8 mouse cellular contexts compared by ENCODE assay signal in the genomic region with DNA sequence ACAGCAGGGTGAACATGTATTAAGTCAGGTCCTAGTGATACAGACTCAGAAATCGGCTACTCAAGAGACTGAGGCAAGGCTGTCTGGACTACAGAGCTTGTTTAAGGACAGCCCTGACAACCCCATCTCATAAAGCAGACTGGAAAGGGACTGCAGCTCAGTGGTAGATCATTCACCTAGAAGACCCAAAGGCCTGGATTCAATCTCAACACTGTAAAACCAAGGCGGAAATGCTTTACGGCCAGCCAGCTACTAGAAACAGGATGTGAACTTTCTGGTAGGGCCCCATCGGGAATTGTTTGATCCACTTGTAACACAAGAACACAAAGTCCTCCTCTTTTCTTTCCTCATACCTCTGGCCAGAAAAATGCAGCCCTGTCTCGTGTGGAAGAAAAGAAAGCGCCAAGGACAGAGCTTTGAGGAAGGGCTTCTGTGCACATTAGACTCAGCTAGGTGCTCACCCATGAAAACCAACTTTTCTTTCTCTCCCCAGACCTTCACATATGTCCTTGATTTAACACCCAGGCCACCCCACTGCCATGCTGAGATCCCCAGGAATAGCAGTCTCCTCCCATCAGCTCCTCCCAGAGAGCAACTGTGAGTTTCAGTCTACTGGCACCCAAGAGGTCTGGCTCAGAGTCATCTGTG.
DNase-seq lines count a peak whose midpoint lies in the region; ATAC-seq and TF ChIP-seq lines count a peak whose summit lies in the region.

No protein-coding gene starts in this region.

- TF ChIP-seq RAD21 in MEL (IDR thresholded peaks at IDR 0.05; ENCODE audit: low read depth, low read length): no peak

- H3K9ac ChIP-seq in MEL (ENCODE audit: control insufficient read depth, low read depth, low read length, poor library complexity, severe bottlenecking): no peak overlapping the region
- no peak overlapping the region; the same call in 1 of the 2 replicates for H3K9ac ChIP-seq in heart, embryonic 11.5 days (ENCODE audit: low read depth, low read length)
- peak overlapping the region; percentile 34; the same call in 1 of the 2 replicates for H3K9ac ChIP-seq in kidney, embryonic 14.5 days (ENCODE audit: low read depth, low read length)

- no peaks in the 10 kb centered on the region for H3K27me3 ChIP-seq in MEL (ENCODE audit: control insufficient read depth in 1 of 2, insufficient read depth in 2 of 2, low read length in 2 of 2)
- no peaks in the 10 kb centered on the region for H3K27me3 ChIP-seq in heart, embryonic 11.5 days (ENCODE audit: control insufficient read depth, insufficient read depth, low read length)
- H3K27me3 ChIP-seq in kidney, embryonic 14.5 days (ENCODE audit: control insufficient read depth, insufficient read depth, low read length): no peaks in the 10 kb centered on the region

- H3K79me2 ChIP-seq in MEL (ENCODE audit: control insufficient read depth, insufficient read depth, low read length, poor library complexity): no peaks in the 10 kb centered on the region

- peak overlapping the region; percentile 17; the same call in 1 of the 2 replicates for H3K27ac ChIP-seq in MEL (ENCODE audit: control insufficient read depth, low read depth, low read length)
- H3K27ac ChIP-seq in heart, embryonic 11.5 days (ENCODE audit: low read depth, low read length): peak overlapping the region; percentile 80
- peak overlapping the region; percentile 95 for H3K27ac ChIP-seq in kidney, embryonic 14.5 days (ENCODE audit: low read depth, low read length)

- H3K9me3 ChIP-seq in MEL (replicated peaks; ENCODE audit: insufficient read depth, low read length): no peaks in the 10 kb centered on the region
- H3K9me3 ChIP-seq in heart, embryonic 11.5 days (replicated peaks; ENCODE audit: control insufficient read depth, low read length): no peaks in the 10 kb centered on the region
- H3K9me3 ChIP-seq in kidney, embryonic 14.5 days (ENCODE audit: control insufficient read depth, low read length): no peaks in the 10 kb centered on the region

- ATAC-seq in heart, embryonic 11.5 days (replicated peaks; ENCODE audit: insufficient number of reproducible peaks, low FRiP score, low TSS enrichment): 0 out of 2 replicates have a peak, but pooled peaks have one; percentile 27
- peak; percentile 12; the same call in 1 of the 2 replicates for ATAC-seq in kidney, embryonic 14.5 days (ENCODE audit: low FRiP score, low TSS enrichment)

- H3K4me1 ChIP-seq in MEL (ENCODE audit: control insufficient read depth in 1 of 2, insufficient read depth in 2 of 2, low read length in 2 of 2): peaks cover 34 to 47% of the 10 kb centered on the region in 2 experiments
- peaks cover 96% of the 10 kb centered on the region for H3K4me1 ChIP-seq in heart, embryonic 11.5 days (ENCODE audit: control insufficient read depth, insufficient read depth, low read length)
- peaks cover 93% of the 10 kb centered on the region for H3K4me1 ChIP-seq in kidney, embryonic 14.5 days (ENCODE audit: control insufficient read depth, insufficient read depth, low read length)

- WGBS in heart, embryonic 11.5 days (ENCODE audit: insufficient replicate concordance): 28% methylated on average over 6 of the region's 6 CpGs
- WGBS in kidney, embryonic 14.5 days: 6% methylated on average over 6 of the region's 6 CpGs

- 0 out of 2 replicates have a peak overlapping the region, but pooled peaks have one; percentile 2 for H3K4me2 ChIP-seq in heart, embryonic 11.5 days
- H3K4me2 ChIP-seq in kidney, embryonic 14.5 days (replicated peaks; ENCODE audit: low read depth, low read length): peak overlapping the region; percentile 19; the same call in 1 of the 2 replicates

- TF ChIP-seq POLR2A in MEL (IDR thresholded peaks at IDR 0.05; ENCODE audit: control insufficient read depth in 1 of 2, insufficient read depth in 1 of 2, low read depth in 1 of 2, low read length in 2 of 2, poor library complexity in 1 of 2): no peak

- DNase-seq in 3T3-L1 (ENCODE audit: low read depth, low spot score): peak; percentile 27
- DNase-seq in MEL (ENCODE audit: low read depth, low spot score): peak; percentile 23
- DNase-seq in lung, postnatal 4 days: peak; percentile 42 to 53
- no peak for DNase-seq in thymus, postnatal 4 days
- DNase-seq in thymus, adult 18-20 months: no peak
- DNase-seq in right cerebral cortex, adult 18-20 months: no peak

- no peak for TF ChIP-seq CTCF in MEL (IDR thresholded peaks at IDR 0.05 in 2 of 3, conservative IDR thresholded peaks at IDR 0.05 in 1 of 3; ENCODE audit: control insufficient read depth in 1 of 3, insufficient read depth in 1 of 3, low read depth in 2 of 3, low read length in 3 of 3, poor library complexity in 1 of 3, severe bottlenecking in 1 of 3)

- TF ChIP-seq EP300 in MEL (IDR thresholded peaks at IDR 0.05; ENCODE audit: low read depth in 1 of 2, low read length in 2 of 2): no peak

- no peak overlapping the region for H3K4me3 ChIP-seq in MEL (ENCODE audit: control insufficient read depth in 1 of 2, insufficient read depth in 1 of 2, low read depth in 2 of 2, low read length in 2 of 2)
- H3K4me3 ChIP-seq in heart, embryonic 11.5 days (ENCODE audit: low read depth, low read length): no peak overlapping the region
- H3K4me3 ChIP-seq in kidney, embryonic 14.5 days (ENCODE audit: low read length): no peak overlapping the region

- peaks cover 0 to 37% of the 10 kb centered on the region in 2 experiments; a peak in 2 of 4 replicates for H3K36me3 ChIP-seq in MEL (ENCODE audit: control insufficient read depth in 1 of 2, insufficient read depth in 2 of 2, low read length in 2 of 2)
- H3K36me3 ChIP-seq in heart, embryonic 11.5 days (ENCODE audit: control insufficient read depth, insufficient read depth, low read length): no peaks in the 10 kb centered on the region
- H3K36me3 ChIP-seq in kidney, embryonic 14.5 days (ENCODE audit: control insufficient read depth, insufficient read depth, low read length): no peaks in the 10 kb centered on the region

TF ChIP-seq in MEL, 35 proteins besides CTCF, POLR2A, EP300 and RAD21:
- no peak for TF ChIP-seq BHLHE40 (IDR thresholded peaks at IDR 0.05; ENCODE audit: borderline replicate concordance, low read depth, low read length)
- no peak for TF ChIP-seq HCFC1 (IDR thresholded peaks at IDR 0.05; ENCODE audit: low read depth, low read length)
- no peak for TF ChIP-seq E2F4 (IDR thresholded peaks at IDR 0.05; ENCODE audit: borderline replicate concordance, low read depth, low read length)
- TF ChIP-seq ZMIZ1 (IDR thresholded peaks at IDR 0.05; ENCODE audit: low read depth, low read length): no peak
- TF ChIP-seq MAZ (IDR thresholded peaks at IDR 0.05; ENCODE audit: low read depth, low read length): no peak
- TF ChIP-seq ETS1 (IDR thresholded peaks at IDR 0.05; ENCODE audit: low read depth, low read length): no peak
- no peak for TF ChIP-seq USF2 (IDR thresholded peaks at IDR 0.05; ENCODE audit: borderline replicate concordance in 1 of 2, insufficient read depth in 1 of 2, low read depth in 1 of 2, low read length in 2 of 2)
- no peak for TF ChIP-seq NELFE (IDR thresholded peaks at IDR 0.05; ENCODE audit: low read depth, low read length)
- TF ChIP-seq POLR2AphosphoS5 (IDR thresholded peaks at IDR 0.05; ENCODE audit: borderline replicate concordance, low read depth, low read length): no peak
- TF ChIP-seq MYB (IDR thresholded peaks at IDR 0.05; ENCODE audit: low read depth, low read length): no peak
- no peak for TF ChIP-seq JUND (IDR thresholded peaks at IDR 0.05; ENCODE audit: low read depth, low read length)
- TF ChIP-seq ZC3H11A (IDR thresholded peaks at IDR 0.05; ENCODE audit: low read depth, low read length): no peak
- no peak for TF ChIP-seq MYC (IDR thresholded peaks at IDR 0.05; ENCODE audit: low read depth, low read length)
- TF ChIP-seq CHD2 (IDR thresholded peaks at IDR 0.05; ENCODE audit: low read length): no peak
- no peak for TF ChIP-seq TAL1 (IDR thresholded peaks at IDR 0.05; ENCODE audit: low read length)
- no peak for TF ChIP-seq CHD1 (IDR thresholded peaks at IDR 0.05; ENCODE audit: low read depth, low read length)
- TF ChIP-seq UBTF (IDR thresholded peaks at IDR 0.05; ENCODE audit: borderline replicate concordance, insufficient read depth, low read depth, low read length): no peak

Comparison
In these comparisons a context has a peak if more than half of its experiments do, and no peak if none do; other contexts are left out.
1. DNase-seq: peak in 3T3-L1 (single experiment), MEL (single experiment) and lung, postnatal 4 days (2 of 2); none in thymus, postnatal 4 days (single experiment), thymus, adult 18-20 months (0 of 2) and right cerebral cortex, adult 18-20 months (single experiment).
2. H3K27ac ChIP-seq: peak in every context shown above with its lines; median percentile 95 in kidney, embryonic 14.5 days; 80 in heart, embryonic 11.5 days; 17 in MEL.